Mouse (Mus musculus): ENCODE results near the gene Catsper4.

The Catsper4 gene

DNA sequence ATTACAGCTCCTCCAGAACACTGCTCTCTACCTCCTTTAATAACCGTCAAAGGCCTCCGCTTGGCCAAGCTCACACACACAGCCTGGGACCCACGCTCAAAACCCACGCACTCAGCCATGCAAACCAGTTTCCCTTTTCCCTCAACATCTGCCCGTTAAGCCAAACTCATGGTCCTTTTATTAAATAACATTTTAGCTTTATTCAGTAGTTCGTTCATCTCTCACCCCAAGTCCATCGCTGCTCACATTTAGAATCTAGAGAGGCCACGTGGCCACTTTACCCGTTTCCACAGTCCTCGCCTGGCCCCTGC, 23.7 kb upstream of the Catsper4 start:
- DNase-seq (ENCODE audit: low spot score) = no peak

DNA sequence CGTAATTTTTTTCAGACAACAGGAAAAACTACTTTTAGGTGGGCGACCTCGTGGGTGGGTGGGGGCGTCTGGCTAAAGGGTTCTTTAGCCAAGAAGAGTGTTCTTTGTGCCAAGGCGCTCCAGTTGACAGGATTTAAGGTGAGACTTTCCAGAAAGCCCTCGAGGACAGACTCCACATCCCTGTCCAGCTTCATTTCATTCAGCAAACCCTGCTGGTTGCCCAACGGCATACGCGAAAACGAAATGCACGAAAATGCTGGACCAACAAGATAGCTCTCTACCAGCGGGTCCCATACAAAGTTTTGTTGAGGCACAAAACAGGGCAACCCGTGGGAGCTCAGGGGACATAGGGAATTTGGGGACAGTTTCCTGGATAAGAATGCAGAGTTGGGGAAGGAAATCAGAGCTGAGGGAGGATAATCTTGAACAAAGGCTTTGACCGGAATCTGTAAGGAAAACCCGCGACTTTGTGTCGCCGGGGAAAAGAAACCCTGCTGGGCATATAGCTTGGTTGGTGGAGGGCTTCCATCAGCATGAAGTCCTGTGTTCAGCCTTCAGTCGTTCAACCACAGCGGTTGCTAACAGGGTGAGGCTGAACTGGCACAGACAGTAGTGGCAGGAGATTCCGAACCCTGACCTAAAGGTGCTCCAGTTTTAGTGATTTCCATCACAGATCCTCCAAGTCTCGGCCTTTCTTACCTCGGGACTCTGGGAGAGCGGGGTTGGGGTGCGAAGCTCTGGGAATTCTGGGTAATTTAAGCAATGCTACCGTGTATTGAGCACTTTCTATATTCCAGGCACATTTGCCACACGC, 23.1 kb upstream of the Catsper4 start:
- DNase-seq (ENCODE audit: low spot score) = no peak

DNA sequence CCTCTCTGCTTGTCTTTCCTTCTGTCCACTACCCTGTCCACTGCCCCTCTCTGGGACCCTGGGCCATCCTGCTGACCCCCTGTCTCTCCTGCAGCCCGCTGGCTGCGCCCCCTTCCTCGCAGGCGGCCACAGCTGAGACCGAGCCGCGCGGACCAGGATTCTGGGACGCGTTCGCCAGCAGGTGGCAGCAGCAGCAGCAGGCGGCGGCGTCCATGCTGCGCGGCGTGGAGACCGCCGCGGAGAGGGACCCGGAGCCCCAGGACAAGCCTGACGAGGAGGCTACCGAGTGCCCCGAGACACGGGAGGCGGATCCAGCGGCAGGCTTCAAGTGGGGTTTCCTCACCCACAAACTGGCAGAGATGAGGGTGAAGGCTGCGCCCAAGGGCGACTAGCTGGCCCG, 22.5 kb upstream of the Catsper4 start:
- no peak for DNase-seq (ENCODE audit: low spot score)

DNA sequence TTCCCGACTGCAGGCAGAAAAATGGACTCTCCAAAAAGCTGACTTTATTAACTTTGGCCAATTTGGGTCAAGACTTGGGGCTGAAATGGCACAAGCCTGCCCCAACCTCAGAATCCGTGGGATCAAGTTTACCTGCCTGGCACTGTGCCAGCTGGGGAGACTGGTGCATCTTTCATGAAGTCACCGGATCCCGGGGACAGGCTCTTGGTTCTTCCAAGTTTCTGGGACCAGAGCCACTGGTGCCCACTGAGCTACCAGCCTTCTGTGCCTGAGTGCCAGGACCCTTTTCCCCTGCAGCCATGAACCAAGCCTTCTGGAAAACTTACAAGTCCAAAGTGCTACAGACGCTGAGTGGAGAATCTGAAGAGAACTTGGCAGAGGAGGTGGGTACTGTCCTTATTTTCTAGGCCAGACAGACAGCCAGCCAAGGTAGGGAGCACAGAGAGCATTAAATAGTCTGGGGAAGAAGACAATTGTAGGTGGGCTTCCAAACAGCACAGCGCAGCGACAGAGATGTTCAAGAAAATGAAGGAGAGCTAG, 19.6 kb upstream of the Catsper4 start, which contains the start of gene Gm30191:
Gm30191 (plus strand) TSS at position 217 of the 540 bp plus-strand sequence.
- no peak for DNase-seq (ENCODE audit: low spot score)

DNA sequence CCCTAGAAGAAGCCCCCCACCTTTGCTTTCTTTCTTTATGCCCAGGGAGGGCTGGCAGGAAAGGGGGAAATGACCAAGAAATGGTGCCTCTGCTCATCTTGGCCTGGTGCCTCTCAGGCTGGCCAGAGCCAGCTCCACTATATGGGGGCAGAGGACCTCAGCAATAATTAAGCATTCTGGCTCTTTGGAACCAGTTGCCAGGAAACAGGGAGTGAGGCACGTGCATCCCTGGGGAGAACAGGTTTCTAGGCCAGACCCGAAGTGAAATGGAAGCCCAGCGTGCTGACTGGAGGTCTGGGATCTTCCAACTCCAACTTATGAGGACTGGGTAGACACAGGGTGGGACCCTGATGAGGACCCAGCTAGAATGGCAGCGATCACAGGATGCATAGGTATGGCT, 19.1 kb upstream of the Catsper4 start:
- no peak for DNase-seq (ENCODE audit: low spot score)

DNA sequence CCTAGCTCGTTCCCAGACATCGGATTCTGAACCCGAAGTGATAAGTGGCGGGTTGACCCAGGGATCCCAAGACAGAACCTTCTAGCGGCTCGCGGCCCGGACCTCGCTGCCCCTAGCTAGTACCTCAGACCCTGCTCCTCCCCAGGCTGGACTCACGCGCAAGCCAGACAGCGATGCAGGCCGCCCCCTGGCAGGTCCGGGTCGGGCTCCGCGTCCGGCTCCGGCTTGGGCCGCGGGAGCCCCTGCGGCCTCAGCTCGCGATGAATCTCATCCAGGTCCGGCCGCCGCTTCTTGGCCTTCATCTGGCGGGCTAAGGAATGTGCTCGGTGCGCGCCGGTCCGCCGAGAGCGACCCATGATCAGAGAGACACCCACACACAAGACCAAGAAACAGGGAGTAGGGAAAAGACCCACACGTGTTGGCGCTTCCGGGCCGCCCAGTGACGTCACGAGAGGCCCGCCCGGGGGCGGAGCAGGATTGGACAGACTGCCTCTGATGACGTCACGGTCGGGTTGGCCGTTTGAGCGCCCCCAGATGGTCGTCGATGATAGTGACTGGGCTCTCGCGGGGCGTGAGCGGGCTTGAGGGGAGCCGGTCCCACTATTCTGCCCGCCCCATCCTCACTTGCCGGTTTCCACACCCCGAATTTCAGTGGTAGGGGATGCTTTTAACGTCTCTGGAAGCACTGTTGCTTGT, 18.1 kb upstream of the Catsper4 start, which contains the start of gene Zfp593:
Zfp593 (minus strand) TSS at position 445 of the 696 bp plus-strand sequence.
- DNase-seq (ENCODE audit: low spot score) = peak; percentile 88

DNA sequence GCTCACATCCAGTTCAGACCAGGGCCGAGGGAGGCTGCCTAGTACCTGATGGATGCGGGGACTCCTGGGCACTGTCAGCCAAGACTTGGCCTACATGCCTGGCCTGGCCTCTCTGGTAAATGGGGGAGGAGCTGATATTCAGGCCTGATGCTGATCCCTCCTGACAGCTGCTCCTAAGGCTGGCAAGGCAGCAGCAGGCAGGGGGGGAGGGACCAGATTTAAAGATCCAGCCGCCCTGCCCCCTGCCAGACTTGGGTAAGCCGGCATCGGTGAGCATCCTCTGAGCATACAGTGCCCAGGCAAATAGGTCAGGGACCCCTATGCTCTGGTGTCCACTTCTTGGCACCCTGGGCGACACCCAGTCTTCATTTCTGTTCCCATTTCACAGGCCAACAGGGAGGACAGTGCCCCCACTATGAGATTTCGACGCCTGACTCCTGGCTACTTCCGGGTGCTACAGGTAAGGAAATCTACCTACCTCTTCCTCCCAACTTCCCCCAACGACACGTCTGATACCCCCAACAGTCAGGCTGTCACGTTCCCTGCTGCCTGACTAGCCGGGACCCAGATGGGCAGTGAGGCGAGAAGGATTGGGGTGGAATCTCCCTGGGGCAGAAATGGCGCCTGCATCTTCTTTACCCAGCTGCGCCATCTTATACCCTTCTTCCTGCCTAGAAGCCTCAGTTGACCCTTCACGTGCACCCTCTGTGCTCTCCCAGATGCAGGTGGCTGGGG, 16.5 kb upstream of the Catsper4 start, which contains the start of gene E130218I03Rik:
E130218I03Rik (plus strand) TSS at position 147 of the 735 bp plus-strand sequence.
- no peak for DNase-seq (ENCODE audit: low spot score)

DNA sequence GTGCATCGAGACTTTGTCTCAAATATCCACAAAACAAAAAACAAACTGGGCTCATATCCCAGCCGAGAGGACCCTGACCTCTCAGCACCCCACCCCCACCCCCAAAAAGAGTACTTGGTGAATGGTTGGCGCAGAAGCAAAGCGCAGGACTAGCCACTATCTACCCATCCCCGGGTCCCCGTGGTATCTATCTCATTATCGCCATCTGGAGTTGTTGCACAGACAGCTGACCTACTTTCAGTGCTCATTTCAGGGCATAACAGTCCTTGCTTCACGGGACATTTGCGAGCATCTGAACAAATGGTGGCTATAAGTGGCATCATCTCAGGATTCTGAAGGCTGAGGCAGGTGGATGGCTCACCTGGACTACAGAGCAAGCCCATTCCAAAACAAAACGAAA, 11.5 kb upstream of the Catsper4 start:
- no peak for DNase-seq (ENCODE audit: low spot score)

DNA sequence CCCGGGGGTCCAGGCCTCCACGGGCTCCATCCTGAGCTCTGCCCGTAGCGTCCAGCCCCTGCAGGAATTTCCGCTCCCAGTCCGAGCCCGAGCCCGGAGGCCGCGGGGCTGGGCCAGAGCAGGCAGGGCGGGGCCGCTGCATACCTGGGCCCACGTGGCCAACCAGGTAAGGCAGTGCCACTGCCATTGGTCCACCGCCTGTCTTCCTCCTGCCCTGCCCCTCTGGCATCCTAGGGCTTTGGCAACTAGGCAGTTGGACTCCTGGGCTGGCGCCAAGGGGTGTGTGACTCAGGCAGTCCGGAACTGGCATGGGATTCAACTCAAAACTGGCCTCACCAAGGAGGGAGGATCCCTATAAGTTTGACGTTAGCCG, 11.1 kb upstream of the Catsper4 start, which contains the start of gene Cnksr1:
Cnksr1 (minus strand) TSS at position 121 of the 373 bp plus-strand sequence.
- peak; percentile 73 for DNase-seq (ENCODE audit: low spot score)

DNA sequence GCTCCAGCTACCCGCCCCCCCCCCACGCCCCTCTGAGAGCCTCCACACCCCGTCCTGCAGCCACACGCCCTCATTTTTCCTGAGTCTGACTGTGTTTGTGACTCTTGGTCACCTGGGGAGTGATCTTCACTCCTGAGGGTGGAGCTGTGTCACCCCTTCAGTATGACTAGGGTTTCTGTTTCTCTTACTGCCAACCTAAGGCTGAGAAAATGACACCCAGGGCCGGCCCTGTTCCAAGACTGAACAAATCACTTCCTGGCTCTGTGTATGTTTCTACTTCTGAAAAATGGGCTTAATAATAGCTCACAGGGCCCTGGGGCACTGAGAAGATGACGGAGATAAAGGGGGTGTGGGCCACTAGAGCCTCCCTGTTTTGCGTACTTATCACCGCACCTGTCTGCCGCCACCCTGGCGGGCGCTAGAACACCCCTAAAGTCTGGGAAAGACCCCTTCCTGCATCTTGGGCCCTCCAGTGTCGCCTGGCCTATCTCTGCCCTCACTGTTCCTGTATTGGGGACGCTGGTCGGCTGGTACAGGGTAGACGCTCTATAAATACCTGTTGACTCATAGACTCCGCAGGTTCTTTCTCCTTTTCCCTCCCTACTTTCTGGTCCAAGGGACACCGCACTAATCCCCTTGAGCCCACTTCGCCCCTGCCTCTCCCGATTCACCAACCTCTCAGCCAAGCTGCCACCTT, 10.5 kb upstream of the Catsper4 start:
- no peak for DNase-seq (ENCODE audit: low spot score)

DNA sequence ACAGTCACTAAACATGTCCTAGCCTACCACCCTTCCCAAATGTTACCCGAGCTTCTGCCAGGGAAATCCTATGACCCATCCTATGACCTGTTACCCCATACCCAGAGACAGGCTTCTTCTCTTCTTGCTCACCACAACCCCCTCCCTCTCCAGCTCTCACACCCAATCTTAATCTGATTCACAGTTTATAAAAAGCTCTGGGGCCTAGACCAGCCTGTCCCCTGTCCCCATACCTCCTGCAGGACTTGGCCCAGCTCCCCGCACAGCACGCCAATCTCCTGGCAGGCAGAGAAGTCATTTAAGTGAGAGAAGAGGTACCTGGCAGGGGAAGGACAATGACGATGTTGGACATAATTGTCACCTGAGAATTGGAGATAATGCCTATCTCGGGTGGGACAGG, 7.7 kb upstream of the Catsper4 start:
- no peak for DNase-seq (ENCODE audit: low spot score)

DNA sequence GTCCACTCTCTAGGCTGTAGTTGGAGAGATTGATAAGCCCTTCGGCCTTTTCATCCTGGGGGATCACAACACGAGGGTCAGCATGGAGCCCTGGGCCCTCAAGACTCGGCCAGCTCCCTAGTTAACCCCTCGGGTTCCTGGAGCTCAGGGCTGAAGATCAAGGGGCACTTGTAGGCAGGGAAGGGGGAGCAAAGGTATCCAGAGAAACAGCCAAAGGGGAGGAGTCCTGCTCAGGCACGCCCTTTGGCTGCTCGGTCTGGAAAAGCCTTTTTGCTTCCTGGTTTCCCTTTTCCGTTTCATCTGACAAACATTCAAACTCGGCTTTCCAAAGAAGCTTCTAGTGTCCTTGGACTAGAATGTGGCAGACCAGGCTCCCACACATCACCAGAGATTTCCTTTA, 3.2 kb upstream of the Catsper4 start:
- DNase-seq (ENCODE audit: low spot score) = no peak

DNA sequence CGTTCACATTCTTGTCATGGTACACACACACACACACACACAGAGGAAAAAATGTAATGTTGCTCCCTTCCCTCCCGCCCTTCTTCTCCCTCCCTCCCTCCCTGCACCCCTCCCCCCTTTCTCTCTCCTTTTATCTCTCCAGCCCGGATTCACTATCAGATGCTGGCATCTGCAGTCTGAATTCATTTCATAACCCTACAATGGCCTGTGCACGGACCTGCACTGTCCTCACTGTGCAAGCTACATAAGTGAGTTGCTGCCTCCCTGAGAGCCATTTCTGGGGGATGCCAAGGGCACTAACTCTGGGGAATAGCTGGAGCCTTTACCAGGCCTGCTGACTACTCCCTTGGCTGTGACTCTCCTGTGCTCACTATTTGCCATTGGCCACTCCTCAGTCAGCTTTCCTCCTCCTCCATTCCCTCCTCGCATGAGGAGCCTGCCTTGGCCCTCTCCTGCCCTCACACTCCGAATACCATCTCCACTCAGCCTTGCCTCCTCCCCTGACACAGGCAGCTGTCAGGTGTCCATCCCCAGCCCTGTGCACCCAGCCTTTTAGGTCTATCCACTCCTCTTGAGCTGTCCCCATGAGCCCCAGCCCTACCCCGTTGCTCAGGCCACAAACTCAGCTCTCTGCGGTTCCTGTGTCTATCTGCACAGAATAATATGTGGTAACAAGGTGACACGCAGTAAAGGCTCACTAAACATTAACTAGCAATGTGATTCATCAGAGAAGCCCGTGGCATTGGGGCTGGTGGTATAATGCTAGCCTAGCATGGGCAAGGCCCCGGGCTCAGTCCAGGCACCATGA, 4.2 kb downstream of the Catsper4 start:
- DNase-seq (ENCODE audit: low spot score) = no peak

DNA sequence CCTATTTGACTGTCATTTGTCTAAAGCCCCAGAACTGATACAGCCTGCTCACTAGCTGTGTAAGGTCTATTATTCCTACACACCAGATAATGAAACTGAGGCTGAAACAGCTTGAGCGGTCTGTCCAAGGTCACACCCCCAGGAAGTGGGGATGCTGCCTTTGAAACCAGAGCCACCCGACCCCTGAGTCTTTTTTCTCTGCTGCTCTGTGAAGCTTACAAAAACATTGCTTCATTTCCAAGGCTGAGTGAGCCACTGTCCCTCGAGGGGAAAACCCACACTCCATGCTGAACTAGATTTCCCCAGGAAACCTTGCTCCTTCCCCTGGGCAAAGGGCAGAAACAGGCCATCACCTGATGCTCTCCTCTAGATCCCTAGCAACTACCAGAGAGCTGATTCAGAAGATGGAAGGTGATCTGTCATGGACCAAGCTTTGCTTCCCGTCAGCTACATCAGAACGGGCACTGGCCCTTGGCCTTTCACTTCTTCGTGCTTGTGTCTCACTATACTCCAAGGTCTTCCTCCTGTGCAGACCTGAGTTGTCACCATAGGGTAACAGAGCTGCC, 20.6 kb downstream of the Catsper4 start:
- no peak for DNase-seq (ENCODE audit: low spot score)

DNA sequence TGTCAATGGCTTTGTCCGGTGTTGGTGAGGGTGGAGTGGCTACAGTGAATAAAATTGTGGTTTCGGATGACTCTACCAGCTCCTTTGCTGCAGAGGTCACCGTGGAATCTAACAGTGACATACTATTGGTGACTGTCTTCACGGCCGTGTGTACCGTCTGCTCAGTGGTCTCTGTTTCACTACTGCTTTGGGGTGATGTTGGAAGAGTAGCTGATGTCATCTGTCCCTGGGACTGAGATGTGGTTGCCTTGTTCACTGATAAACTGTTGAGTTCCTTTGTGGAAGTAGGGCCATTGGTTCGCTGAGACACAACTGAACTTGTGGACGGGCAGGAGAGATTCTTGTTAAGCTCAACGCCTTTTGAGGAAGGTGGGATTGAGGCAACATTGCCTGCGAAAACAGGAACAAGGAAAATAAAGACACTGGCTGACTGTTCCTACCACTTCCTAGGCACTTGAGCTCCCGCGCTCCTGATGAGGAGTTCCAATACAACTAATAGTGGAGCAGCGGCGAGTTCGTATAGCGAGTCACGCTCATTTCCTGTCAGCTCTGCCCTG, 23.8 kb downstream of the Catsper4 start:
- DNase-seq (ENCODE audit: low spot score) = no peak

DNA sequence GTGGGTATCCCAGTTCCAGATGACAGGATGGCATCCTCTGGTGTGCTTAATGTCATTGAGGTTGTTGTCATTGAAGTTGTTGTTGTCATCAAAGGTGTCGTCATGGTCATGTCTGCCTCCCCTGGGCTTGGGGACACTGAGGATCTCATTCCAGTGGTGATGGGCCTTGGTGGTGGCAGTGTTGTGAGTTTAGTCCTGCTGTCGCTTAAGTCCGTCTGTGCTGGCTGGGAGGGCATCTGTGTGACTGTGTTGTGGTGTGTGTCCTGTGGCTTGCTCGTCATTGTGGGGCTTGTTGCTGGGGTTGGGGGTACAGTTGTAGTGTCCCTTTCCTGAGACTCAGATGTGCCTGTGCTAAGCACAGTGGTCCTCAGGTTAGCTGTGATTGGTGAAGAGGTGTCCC, 24.3 kb downstream of the Catsper4 start, which contains the start of gene Gm7534:
Gm7534 (minus strand) TSS at position 101 of the 400 bp plus-strand sequence.
- DNase-seq (ENCODE audit: low spot score) = no peak

DNA sequence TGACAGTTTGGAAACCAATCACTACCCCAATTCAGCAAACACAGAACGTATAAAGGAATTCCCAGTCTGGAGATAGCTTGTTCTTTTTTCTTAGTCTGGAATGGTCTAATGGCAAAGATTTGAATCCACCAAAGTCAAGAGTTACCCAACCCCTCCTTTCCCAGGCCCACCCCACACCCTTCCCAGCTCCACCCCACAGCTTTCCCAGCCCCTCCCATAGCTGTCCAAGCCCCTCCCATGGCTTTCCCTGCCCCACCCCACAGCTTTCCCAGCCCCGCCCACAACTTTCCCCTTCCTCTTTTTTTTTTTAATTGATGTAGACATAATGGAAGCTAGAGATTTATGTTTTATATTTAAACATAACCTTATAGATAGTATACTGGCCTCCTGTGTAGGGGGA, 27.8 kb downstream of the Catsper4 start:
- DNase-seq (ENCODE audit: low spot score) = no peak

DNA sequence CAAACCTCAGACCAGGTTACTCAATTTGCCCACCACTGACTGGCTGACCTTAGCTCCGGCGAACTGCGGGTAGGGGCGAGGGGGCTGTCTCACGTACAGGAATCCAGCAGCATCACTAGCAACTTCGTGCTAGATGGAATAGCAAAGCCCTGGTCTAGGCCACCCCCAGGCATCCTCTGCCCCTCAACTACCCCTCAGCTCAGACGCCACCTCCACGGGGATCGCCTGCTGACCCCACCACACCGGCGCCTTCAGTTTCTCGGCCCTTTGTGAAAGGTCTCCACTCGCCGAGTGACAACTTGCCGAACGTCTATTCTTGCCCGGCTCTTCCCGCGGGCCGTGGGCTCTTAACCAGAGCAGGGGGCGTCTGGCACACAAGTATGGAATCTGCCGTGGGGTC, 40.9 kb downstream of the Catsper4 start:
- DNase-seq (ENCODE audit: low spot score) = no peak

DNA sequence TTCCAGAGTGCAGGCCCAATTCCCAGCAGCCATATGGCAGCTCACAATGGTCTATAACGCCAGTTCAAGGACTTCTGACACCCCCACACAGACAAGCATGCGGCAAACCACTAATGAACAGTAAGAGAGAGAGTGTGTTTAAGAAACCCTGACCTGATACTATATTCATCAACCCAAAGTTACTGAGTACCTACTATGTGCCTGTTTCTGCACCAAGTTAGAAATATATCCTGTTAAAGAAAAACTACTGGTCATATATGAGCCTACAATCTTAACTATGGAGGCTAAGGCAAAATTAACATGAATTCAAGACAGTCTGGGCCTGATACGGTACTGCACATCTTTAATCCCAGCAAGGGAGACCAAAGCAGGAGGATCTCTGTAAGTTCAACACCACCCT, 41.6 kb downstream of the Catsper4 start:
- no peak for DNase-seq (ENCODE audit: low spot score)

DNA sequence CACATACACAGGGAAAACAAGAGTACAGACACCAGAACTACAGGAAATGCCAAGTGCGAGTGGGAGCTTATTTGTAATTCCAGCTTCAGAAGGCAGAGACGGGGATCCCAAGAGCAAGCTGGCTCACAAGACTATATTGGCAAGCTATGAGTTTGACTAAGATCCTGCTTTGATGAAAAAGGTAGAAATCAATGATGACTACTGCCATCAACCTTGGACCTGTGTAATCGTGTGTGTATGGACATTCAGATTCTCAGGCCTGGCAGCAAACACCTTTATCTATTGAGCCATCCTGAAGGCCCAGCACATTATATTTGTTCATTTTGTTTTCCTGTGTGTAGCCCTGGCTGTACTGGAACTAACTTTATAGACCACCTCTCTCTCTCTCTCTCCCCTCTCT, 43.5 kb downstream of the Catsper4 start:
- DNase-seq (ENCODE audit: low spot score) = no peak
